Mouse (Mus musculus) kidney, postnatal 10 days (tissue): ENCODE measurements around the gene Shisa8.
"Not testable (repeated sequence)": the region's sequence is repeated elsewhere in the genome, so short reads cannot be mapped to it uniquely, and the experiment has no call there.

Experiments used
- DNase-seq: peaks from one replicate; pipeline ENCODE4 v3.0.0; 2021; ENCODE audit warnings: mixed read lengths

The Shisa8 gene

DNA sequence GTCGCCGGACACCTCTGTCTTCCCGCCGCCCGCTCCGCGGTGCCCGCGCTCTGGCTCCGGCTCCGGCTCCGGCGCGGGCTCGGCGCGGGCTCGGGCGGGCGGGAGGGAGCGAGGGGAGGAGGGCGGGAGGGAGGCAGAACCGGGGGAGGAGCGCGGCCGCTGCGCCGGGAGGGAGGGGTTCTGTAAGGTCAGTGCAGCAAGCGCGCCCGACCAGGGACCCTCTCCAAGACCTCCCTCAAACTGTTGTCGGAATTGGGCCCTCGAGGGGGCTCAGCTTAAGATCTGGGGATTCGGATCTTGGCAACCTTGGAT lies at the start of gene Shisa8:
Shisa8 (minus strand) TSS at position 64 of the 312 bp plus-strand sequence.
- DNase-seq: no peak

DNA sequence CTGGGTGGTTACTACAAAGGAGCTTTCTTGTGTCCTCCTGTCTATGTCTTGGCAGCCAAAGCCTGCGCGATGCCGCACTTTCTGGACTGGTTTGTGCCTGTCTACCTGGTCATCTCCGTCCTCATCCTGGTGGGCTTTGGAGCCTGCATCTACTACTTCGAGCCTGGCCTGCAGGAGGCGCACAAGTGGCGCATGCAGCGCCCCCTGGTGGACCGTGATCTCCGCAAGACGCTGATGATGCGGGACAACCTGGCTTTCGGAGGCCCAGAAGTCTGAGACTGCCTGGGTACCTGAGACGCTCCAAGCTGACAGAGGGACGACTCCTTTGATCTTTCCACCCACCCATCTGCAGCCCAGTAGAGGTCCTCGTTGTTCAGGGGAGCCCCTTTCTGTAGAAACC lies 46.9 kb upstream of the Shisa8 start:
- peak; percentile 84 for DNase-seq

DNA sequence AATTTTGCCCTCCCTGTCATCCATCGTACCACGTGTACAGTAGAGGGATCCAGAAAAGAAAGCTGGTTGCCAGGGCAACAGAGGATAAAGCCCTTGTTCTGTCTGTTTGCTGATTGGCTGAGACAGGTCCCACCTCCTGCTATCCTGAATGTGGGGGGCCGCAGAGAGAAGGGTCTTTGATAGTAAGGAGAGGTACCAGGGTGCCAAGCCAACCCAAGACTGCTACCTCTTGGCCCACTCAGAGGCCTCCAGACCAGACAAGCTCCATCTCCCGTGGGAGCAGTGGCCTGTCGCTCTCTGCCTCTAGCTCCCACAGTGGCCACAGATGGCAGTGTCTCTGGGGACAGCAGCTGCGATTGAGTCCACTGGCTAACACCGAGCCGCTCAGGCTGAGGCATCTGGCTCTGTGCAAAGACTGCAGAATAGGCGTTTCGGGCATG lies 43.3 kb upstream of the Shisa8 start:
- DNase-seq: no peak

DNA sequence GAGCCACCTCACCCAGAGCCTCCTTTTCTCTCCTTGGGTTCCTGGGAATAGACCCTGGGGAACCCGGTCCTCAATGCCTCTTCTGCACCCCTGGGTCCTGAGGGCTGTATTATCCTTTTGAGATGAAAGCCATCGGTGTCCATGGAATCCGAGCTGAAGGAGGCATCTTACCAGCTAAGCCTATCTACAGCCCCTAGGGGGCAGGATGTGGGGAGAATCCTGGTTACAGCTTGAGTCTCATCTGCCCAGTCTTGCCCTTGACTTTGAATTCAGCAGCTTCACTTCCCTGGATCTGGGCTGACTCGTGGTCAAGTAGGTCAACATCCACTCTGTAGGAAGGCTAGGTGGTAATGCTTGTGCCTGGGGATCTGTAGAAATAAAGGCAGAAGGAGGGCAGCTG lies 42.6 kb upstream of the Shisa8 start:
- no peak for DNase-seq

DNA sequence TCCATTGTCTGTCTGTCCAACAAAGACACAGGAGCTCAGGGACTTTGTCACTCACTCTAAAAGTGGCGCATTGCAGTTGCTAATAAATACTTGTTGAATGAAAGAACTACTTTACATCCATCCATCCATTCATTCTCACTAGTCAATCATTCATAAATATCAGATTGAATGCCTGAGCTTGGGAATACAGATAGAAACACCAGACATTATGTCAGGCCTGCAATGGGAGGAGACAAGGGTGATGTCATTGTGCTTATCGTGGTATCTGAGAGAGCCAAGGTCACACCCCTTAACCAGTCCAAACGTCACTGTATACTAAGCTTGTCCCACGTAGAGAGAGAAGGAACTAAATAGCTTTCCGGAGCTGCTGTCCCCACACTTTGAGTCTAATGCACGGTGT lies 39.5 kb upstream of the Shisa8 start, which contains the start of gene 1500009C09Rik:
1500009C09Rik (plus strand) TSS at position 301 of the 400 bp plus-strand sequence.
- no peak for DNase-seq

DNA sequence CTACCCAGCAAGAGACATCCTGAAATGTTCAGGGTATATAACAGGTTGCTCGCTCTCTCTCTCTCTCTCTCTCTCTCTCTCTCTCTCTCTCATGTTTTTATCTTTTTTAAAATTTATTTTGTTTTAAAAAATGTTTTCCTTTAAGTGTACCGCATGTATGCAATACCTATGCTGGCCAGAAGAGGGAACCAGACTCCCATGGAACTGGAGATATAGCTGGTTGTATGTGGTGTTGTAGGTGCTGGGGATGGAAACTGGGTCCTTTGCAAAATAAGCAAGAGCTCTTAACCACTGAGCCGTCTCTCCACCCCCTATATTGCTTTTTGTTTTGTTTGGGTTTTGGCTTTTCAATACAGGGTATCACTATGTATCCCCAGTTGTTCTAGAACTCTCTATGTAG lies 39.0 kb upstream of the Shisa8 start:
- DNase-seq: no peak

DNA sequence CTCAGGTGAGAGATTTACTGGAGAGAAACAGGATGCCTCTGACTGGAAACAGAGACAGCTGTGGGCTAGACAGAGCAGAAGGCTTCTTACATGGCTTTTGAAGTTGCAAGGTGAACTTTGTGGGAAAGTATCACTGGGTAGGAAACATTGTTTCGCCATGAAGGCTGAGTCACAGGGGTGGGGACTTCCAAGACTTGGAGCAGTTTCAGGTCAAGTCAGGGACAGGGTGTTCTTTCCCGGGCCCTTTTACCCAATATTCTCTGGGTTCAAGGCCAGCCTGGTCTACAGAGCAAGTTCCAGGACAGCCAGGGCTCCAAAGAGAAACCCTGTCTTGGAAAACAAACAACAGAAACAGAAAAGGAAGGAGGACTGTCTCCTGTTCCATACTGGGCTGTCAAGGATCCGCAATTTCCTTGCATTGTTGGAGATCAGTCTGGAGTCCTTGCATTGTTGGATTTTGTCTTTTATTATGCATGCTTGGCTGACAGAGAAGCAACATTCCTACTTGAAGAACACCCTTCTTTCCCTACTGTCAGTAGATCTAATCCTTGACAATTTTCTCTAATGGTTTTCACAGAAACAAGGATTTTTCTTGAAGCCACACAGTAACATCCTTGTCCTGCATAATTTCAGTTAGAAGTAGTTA lies 34.6 kb upstream of the Shisa8 start:
- no peak for DNase-seq

DNA sequence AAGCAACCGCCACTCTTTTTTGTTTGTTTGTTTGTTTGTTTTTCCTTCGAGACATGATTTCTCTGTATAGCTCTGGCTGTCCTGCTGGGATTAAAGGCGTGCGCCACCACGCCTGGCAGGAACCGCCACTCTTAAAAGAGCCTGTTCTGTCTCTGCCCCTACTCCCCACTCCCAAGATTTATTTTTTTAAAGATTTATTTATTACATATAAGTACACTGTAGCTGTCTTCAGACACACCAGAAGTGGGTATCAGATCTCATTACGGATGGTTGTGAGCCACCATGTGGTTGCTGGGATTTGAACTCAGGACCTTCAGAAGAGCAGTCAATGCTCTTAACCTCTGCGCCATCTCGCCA lies 32.2 kb upstream of the Shisa8 start:
- DNase-seq: not testable (repeated sequence)

DNA sequence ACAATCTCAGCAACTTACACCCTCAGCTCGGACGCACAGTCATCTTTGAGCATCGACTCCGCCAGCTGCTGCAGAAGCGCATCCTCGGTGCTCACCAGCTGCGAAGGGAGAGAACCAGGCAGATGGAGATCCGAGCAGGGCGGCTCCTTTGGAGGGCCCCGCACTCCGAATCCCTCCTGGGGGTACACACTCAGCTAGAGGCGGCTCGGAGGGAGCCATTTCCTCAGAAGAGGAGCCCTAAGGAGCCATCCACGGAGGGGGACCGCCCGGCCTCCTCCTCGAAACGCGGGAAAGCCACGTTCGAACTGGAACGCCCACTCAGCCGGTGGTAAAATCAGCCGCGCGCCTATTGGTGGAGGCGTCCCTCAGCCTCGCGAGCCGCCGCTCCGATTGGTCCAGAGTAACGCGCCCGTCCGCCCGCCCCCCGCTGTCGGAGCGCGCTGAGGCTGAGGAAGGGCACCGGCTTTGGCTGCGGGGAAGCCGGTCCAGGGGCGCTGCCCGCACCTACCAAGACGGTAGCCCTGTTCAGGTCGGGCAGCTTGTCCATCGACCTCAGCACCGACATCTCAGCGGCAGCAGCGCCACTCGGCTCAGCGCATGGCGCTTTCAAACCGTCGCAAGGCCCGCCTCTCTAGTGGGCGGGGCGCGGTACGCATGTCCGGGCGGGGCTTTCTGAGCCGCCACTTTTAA lies 31.6 kb upstream of the Shisa8 start, which contains the start of gene Cenpm:
Cenpm (minus strand) TSS at position 634 of the 690 bp plus-strand sequence.
- DNase-seq: peak; percentile 96

DNA sequence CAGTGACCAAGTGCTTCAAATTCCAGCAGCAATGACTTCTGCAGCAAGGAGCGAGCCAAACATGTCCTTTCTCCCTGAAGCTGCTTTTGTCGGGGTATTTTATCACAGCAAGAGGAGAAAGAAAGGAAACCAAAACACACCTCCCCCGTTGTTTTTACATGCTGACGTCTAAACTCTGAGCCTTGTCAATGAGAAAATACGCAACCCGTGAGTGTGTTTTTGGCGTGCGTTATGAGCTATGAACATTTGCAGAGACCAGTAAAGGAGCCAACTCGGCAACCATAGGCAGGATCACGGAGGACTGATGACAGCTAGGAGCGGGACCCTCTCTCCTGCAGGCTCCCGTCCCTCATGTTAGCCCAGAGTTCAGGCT lies 31.1 kb upstream of the Shisa8 start:
- no peak for DNase-seq

DNA sequence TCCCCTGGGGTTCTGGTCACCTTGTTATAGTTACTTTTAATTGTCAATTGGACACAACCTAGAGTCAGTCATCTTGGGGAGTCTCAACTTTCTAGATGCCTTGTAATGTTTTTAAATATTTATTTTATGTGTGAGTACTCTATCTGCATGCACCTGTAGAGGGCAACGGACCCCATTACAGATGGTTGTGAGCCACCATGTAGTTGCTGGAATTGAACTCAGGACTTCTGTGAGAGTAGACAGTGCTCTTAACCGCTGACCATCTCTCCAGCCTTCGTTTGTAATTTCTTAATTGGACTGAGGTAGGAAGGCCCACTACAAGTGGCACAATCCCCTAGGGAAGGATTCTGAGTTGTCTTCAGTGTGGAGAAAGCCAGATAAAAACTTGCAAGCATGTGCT lies 30.7 kb upstream of the Shisa8 start:
- no peak for DNase-seq

DNA sequence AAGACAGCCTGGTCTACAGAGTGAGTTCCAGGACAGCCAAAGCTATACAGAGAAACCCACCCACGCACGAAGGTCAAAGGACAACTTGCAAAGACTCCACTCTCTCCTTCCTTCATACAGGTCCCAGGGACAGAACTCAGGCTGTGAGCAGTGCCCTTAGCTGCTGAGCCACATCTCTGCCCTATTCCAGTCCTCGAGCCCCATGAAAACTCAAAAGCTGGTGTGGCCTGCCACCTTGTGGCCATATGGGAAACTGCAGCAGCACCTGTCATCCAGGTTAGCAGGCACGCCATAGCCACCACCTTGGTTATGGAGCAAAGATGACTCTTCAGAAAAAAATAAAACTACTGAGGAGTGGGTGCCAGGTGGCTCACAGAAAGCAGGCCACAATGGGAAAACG lies 23.9 kb upstream of the Shisa8 start:
- DNase-seq: peak; percentile 86

DNA sequence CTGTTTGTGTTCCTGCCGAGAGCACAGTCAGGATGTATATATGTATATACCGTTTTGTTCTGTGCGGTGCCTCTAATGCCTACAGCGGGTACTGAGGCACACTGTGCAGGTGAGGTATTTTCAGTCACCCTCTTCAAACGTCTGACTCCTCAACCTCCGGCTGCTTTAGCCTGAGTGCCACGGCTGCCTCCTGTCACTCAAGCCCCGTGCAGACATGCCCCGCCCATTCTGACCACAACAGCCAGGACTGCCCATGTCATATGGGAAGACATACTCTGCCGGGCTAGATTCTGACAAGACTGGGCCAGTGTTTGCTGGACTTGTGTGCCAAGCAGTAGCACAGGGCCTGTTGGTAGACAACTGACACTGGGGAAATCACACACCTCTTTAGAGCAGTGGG lies 23.0 kb upstream of the Shisa8 start:
- DNase-seq: no peak

DNA sequence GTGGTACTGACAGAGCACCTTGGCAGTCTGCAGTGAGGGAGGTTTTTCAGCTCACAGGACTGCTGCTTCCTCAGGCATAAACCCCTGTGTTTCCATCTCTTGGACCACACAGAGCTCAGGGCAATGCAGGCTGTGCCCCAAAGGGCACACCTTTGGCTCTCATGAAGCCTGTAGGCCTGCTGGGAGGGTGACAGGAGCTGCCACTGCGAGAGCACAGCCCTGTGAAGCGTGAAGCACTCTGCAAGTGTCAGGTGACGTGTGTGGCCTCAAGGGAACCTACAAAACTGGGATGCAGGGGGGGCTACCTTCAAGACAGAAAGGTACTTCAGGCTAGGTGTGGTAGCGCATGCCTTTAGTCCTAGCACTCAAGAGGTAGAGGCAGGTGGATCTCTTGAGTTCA lies 20.0 kb upstream of the Shisa8 start:
- DNase-seq: no peak

DNA sequence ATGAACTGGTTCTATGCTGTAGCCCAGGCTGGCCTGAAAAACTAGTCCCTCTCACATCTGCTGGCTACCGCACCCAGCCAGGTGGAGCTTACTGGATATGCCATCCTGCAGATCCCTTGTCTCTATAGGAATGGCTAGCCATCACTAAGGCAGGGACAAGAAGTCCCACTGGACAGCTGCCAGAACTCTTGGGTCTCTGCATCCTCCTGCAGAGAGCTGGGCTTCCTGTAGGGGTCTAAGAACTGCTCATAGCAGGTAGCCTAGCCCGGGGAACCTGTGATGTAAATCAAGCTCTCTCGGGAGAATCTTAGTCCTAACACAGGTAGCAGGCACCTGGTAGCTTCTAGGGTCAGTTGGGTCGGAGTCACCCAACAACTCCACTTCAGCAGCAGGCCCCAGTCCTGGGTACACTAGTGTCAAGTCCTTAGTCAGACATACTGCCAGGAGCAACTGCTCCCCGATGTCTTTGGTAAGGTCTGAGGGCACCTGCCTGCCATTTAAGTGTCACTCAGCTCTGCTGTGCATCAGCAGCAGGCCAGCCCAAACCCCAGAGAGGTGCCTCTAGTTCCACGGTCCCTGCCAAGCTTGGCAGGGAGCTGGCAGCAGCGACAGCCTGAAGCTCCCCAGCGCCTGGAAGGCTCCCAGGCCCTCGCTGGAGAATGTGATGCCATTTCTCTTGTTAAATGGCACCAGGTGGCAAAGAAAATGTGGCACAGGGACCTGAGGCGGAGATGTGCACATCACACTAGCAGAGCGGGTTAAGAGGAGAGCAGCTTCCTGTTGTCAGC lies 19.2 kb upstream of the Shisa8 start:
- DNase-seq: no peak

DNA sequence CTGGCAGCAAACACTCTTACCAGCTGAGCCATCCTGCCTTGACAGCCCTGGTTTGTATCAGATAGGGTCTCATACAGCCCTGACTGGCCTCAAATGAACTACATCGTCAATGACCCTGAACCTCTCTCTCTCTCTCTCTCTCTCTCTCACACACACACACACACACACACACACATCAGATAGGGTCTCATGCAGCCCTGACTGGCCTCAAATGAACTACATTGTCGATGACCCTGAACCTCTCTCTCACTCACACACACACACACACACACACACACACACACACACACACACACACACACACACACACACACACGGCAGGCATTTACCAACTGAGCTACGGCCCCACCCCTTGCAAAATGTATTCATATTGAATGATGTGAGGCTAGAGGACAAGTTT lies 18.5 kb upstream of the Shisa8 start:
- no peak for DNase-seq

DNA sequence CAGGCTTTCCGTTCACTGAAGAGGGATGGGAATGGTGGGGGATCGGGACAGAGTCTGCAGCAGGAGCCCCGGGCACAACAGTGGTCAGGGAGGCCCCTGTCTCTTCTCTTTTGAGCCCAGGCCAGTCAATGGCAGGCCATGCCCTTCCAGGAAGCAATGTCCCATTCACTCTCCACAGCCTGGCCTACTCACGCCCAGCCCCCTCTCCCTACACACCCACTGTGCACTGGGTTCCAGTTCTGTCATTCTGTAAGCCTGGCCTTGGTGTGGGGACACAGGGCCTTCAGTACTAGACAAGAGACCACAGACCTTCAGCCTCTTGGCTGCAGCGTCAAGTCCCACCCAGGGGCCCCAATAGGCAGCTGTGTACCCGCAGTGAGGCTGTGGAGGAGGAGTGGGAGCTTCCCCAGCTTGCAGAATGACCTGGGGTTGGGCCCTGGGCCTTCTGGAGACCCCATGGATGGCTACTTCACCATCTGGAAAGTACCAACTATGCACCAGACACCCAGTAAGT lies 17.5 kb upstream of the Shisa8 start:
- no peak for DNase-seq

DNA sequence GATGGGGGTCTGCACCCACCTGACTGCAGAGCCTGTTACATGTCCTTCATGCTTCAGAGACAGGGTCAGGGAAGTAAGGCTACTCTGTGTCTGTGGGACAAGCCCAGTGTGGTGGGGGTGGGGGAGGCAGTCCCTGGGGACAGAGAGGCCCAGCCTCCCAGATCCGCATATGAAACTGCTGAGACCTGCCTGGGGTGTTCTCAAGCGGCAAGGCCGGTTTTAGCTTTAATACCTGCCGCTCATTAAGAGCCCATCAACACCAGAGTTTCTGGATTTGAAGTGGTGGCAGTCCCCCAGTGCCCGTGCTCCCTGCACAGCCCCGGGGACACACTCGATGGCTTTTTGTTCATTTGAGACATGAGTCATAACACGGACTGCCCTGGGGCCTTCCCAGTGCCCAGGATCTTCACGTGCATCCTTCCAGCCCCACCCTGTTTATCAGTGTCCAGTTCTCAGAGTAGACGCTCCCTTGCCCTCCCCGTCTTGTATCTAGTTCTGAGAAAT lies 17.0 kb upstream of the Shisa8 start:
- DNase-seq: no peak

DNA sequence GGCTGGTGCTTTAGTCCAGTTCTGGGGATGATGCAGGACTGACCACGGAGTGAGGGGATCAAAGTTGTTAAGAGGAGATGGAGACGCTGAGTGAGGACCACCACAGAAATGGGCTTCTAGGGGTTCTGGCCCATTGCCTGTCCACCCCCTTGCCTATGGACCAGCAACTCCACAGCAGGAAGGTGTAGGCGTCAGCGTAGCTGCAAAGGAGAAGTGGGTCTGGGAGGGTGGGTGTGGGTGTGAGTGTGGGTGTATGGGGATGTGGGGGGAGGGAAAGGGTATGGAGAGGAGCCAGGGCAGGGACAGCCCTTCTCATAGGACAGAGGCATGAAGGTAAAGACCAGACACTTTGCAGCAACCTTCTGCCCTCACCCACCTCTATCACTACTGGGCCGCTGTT lies 13.2 kb upstream of the Shisa8 start:
- DNase-seq: no peak

DNA sequence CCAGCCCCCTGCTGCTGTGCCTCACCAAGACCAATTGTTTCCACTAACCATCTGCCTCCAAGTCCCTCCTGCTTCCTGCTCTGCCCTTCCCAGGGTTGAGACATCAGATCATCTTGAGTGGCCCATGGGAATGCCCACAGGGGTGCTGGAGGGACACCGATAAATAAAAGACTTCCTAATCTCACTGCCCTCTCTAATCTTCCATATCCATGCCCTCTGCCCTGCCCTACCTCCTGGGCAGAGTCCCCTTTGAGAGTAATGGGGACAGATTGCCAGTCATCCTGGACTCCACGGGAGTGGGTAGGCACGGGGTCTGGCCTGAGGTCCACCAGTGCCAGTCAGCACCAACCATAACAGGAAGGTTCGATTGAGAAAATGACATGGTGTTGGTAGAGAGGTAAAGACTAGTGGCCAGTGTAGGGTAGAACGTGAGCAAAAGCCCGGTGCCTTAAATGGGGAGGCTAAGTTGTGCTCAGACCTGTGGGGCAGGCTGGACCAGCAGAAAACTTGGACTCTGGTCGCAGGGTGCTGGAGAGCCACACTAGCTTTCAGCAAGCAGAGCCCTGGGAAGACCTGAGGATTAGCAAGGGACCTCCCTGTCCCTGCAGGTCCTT lies 12.1 kb upstream of the Shisa8 start:
- no peak for DNase-seq

DNA sequence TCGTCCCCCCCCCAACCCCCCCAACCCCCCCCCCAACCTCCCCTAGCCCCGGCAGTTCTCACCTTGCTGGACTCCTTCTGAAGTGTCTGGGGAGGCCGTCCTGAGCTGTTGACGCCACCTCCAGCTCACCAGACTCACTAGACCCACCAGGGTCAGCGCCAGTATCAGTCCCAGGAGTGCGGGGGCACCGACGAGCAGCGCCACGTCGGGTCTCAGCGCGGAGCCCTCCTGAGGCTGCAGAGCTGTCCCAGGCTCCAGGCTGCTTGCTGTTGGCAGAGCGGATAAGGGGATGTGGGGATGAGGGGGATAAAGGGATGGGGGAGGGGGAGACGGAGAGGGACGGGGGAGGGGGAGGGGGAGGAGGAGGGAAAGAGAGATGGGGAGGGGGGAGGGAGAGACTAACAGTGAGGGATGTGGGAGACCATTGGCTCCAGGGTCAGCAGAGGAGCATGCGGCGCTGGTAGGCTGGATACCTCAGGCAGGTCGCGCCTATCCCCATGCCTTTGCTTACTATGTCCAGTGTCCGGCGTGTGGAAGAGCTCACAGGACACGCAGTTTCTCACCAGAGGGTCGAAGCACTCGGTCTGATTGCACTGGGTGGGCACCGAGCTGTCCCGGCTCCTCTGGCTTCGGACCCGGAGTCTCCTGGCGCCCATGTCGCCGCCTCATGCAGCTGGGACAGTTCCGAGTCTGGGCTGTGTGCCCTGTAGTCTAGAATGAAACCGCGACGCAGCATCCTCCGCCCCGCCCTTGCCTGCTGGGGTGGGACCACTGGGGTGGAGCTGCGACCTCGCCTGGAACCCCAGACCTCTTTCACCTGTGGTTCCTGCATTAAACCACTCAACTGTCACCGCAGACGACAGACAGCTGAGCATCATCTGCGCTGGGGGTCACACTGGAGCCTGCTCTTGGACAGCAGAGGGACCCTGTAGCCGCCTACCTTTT lies 11.3 kb upstream of the Shisa8 start, which contains the start of gene Tnfrsf13c:
Tnfrsf13c (minus strand) TSS at position 713 of the 945 bp plus-strand sequence.
- peak; percentile 43 for DNase-seq

DNA sequence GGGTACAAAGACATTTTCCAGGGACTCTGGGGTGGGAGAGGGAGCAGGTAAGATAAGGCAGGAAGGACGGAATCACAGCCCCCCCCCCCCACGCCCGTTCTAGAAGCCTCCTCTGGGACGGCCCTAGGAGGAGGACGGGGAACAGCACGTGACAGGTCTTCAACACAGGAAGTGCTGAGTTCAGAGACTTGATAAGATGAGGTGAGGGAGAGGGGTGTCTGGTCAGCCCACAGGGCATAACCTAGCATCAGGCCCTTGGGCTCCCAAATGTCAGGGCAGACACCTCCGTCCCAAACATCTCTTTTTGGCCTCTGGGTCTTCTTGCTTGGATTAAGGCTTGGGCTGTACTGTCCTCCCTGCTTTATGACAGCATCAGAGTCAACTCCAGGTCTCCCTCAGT lies 10.6 kb upstream of the Shisa8 start:
- DNase-seq: no peak
